Mouse (Mus musculus) liver, adult (tissue): Measurements from ENCODE around the gene Bfsp1.

Experiments
- GATA4 ChIP-seq: IDR thresholded peaks from 2 replicates; pipeline ENCODE4 v1.6.1; 2014; ENCODE audit warnings: mild to moderate bottlenecking, low read length; ENCODE audit not compliant: insufficient replicate concordance

Bfsp1 gene

GRCm38 (mm10) chr2:143876929-143877632 lies 14.1 kb upstream of the Bfsp1 start:
- TF ChIP-seq GATA4: no peak

- no peak for TF ChIP-seq GATA4
These were observed 13.1 kb upstream of the Bfsp1 start for GRCm38 (mm10) chr2:143876026-143876425.

- TF ChIP-seq GATA4: peak; percentile 96
These were observed 8.1 kb upstream of the Bfsp1 start for GRCm38 (mm10) chr2:143870936-143871688.

- no peak for TF ChIP-seq GATA4
These were observed 4.4 kb upstream of the Bfsp1 start for GRCm38 (mm10) chr2:143867326-143867725.

- TF ChIP-seq GATA4: no peak
These were observed 1.6 kb upstream of the Bfsp1 start for GRCm38 (mm10) chr2:143864600-143864999.

- no peak for TF ChIP-seq GATA4
These were observed 3.8 kb downstream of the Bfsp1 start for GRCm38 (mm10) chr2:143859166-143859565.

GRCm38 (mm10) chr2:143853447-143853846 lies 9.5 kb downstream of the Bfsp1 start:
- no peak for TF ChIP-seq GATA4

- TF ChIP-seq GATA4: no peak
These were observed 10.4 kb downstream of the Bfsp1 start for GRCm38 (mm10) chr2:143852295-143853275.

GRCm38 (mm10) chr2:143851354-143852221 lies 11.4 kb downstream of the Bfsp1 start:
- no peak for TF ChIP-seq GATA4

GRCm38 (mm10) chr2:143847291-143847690 lies 15.7 kb downstream of the Bfsp1 start:
- TF ChIP-seq GATA4: no peak

- TF ChIP-seq GATA4: no peak
These were observed 16.2 kb downstream of the Bfsp1 start for GRCm38 (mm10) chr2:143846799-143847198.

GRCm38 (mm10) chr2:143844779-143845178 lies 18.2 kb downstream of the Bfsp1 start:
- no peak for TF ChIP-seq GATA4

GRCm38 (mm10) chr2:143841536-143841935 lies 21.4 kb downstream of the Bfsp1 start:
- TF ChIP-seq GATA4: no peak

GRCm38 (mm10) chr2:143840895-143841294 lies 22.1 kb downstream of the Bfsp1 start:
- no peak for TF ChIP-seq GATA4
